Mouse (Mus musculus) liver, embryonic 13.5 days (tissue): Measurements from ENCODE around the gene Isoc2a. TPM values are rescaled to one million over a fixed set of nuclear protein-coding genes. Genes with fewer than 3 reads are reported as not detected.

Experiments
- ATAC-seq: fragments of 200-750 bp; cut with Nextera tagmentation; 2 replicates; pipeline ENCODE4 v1.8.0; 2017; ENCODE audit warnings: low read depth, mild to moderate bottlenecking, moderate number of reproducible peaks, moderate library complexity
- DNase-seq: peaks from one replicate; pipeline ENCODE4 v3.0.0; 2022
- H3K27ac ChIP-seq: fragments of 300-500 bp; sonication (generic); 2 replicates; pipeline ENCODE4 v1.5.1; 2015; ENCODE audit warnings: moderate library complexity, mild to moderate bottlenecking, inconsistent platforms
- H3K27me3 ChIP-seq: fragments of 300-500 bp; sonication (generic); 2 replicates; pipeline ENCODE4 v1.6.1; 2015; ENCODE audit warnings: mild to moderate bottlenecking, inconsistent platforms
- H3K36me3 ChIP-seq: fragments of 300-500 bp; sonication (generic); 2 replicates; pipeline ENCODE4 v1.6.1; 2015; ENCODE audit warnings: mild to moderate bottlenecking, inconsistent platforms
- H3K4me1 ChIP-seq: fragments of 300-500 bp; sonication (generic); replicated peaks from 2 replicates; pipeline ENCODE4 v1.6.1; 2015; ENCODE audit warnings: inconsistent platforms
- H3K4me2 ChIP-seq: fragments of 300-500 bp; sonication (generic); 2 replicates; pipeline ENCODE4 v1.6.1; 2015; ENCODE audit warnings: inconsistent platforms, mild to moderate bottlenecking, moderate library complexity
- H3K4me3 ChIP-seq: fragments of 300-500 bp; sonication (generic); replicated peaks from 2 replicates; pipeline ENCODE4 v1.5.1; 2015; ENCODE audit warnings: mild to moderate bottlenecking, inconsistent platforms
- H3K9ac ChIP-seq: fragments of 300-500 bp; sonication (generic); 2 replicates; pipeline ENCODE4 v1.6.1; 2015; ENCODE audit warnings: mild to moderate bottlenecking, inconsistent platforms
- H3K9me3 ChIP-seq: fragments of 300-500 bp; sonication (generic); replicated peaks from 2 replicates; pipeline ENCODE4 v1.6.1; 2016; ENCODE audit warnings: inconsistent platforms
- WGBS: fragments of 180-500 bp; shearing (Covaris S2); methylation state at CpG from one replicate; pipeline ENCODE4 v1.1.7; 2015; ENCODE audit not compliant: insufficient replicate concordance; 5-methylcytosine and 5-hydroxymethylcytosine counted together
- polyA plus RNA-seq: library from polyadenylated mRNA; unstranded; fragments of >200 nt; fragmentation: Nextera tagmentation; extraction: Ambion mirVana; gene quantifications from 2 replicates; pipeline ENCODE4 v1.2.1, GENCODE M21; 2015

Isoc2a gene
- polyA plus RNA-seq: 0.45 and 0.52 TPM in 2 replicates

DNA sequence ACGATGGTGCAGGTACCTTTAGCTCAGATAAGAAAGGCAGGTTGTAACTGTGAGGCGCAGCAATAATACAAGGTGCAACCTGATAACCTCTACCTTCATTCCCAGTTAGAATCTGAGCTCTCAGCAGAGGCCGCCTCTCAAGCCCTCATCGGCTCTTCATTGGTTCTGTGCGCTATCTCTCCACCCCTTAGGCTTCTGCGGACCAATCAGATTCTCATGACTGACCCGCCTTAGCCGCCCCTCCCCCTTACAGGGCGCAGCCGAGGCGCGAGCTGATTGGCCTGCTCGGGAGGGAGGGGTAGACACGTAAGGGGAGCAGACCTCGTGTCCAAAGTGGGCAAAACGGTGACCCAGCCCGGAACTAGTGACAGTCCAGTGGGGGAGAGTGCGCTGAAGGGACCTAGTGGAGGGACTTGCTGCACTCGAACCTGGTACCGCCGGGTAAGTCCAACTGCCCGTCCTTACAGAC is at the start of gene Isoc2a:
Gene Isoc2a (plus strand): TSS at position 401 of the 469 bp plus-strand sequence.
- WGBS: 0% methylated on average over 22 of the region's 22 CpGs
- Histone ChIP-seq H3K27ac (peak within 1 kb of the TSS; percentile 67), H3K27me3 (no peaks in the 10 kb centered on the region), H3K36me3 (no peaks in the 10 kb centered on the region), H3K4me1 (peaks cover 30% of the 10 kb centered on the region), H3K4me2 (peak within 1 kb of the TSS; percentile 84), H3K4me3 (peak within 1 kb of the TSS; percentile 62), H3K9ac (peak within 1 kb of the TSS; percentile 65), H3K9me3 (no peaks in the 10 kb centered on the region)
- ATAC-seq (peak; percentile 98), DNase-seq (peak; percentile 93)

DNA sequence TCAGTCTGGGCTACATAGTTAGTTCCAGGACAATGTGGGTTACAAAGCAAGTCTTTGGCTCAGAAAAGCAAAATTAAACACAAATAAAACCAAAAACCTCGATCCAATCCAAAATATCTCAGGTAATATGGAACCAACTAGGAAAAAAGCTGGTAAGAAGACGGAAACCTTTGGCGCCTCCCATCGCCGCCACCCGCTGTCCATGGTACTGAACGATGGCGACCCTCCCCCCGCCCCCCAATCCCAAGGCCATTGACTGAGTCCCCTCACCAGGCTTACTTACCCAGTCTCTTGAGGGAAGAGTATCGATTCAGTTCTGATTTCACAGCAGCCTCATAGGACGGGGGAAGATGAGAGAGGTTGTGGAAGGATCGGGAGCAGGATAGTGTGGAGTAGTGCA is 46.5 kb upstream of the Isoc2a start:
- no peak overlapping the region for H3K27ac ChIP-seq
- 7% methylated on average over 12 of the region's 12 CpGs for WGBS
- ATAC-seq (no peak), DNase-seq (no peak)
- no peak overlapping the region for H3K4me2 ChIP-seq
- H3K4me3 ChIP-seq: no peak overlapping the region
- peaks cover 55% of the 10 kb centered on the region for H3K27me3 ChIP-seq
- H3K9ac ChIP-seq: no peak overlapping the region
- H3K4me1 ChIP-seq: no peaks in the 10 kb centered on the region
- no peaks in the 10 kb centered on the region for H3K9me3 ChIP-seq
- H3K36me3 ChIP-seq: no peaks in the 10 kb centered on the region

DNA sequence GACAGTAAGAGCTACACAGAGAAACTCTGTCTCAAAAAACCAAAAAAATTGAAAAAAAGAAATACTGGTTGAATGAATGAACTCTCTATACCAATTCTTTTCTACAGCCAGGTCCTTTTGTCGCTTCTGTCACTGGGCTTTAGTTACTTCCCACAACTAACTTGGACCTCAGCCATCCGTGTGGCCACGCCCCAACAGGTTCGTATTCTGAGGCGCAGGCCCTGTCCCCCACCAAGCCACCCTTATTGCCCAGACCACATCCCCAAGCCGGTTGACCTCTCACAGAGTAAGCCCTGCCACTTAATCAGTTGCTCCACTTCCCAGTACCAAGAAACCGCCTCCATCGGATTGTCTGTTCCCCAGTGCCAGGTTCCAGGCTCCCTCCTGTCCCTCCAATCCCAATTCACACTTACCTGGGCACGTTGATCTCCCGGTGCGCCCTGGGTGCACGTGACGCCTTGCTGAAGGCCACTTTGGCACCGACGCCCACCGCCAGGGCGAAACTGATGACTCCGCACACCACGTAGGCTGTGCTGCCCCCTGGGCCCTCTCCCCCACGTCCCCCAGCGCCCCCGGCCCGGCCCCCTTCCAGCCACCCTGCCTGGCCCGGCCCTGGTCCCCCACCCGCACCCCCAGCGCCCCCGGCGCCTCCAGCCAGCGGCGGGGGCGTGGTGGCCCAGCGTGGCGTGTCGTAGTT is 41.2 kb upstream of the Isoc2a start:
- Histone ChIP-seq H3K4me3 (peak overlapping the region; percentile 36), H3K9ac (no peak overlapping the region), H3K4me1 (peaks cover 6% of the 10 kb centered on the region), H3K27ac (no peak overlapping the region), H3K27me3 (peaks cover 88% of the 10 kb centered on the region), H3K4me2 (peak overlapping the region; percentile 53), H3K36me3 (no peaks in the 10 kb centered on the region), H3K9me3 (no peaks in the 10 kb centered on the region)
- WGBS: 5% methylated on average over 33 of the region's 34 CpGs
- ATAC-seq (no peak), DNase-seq (no peak)

DNA sequence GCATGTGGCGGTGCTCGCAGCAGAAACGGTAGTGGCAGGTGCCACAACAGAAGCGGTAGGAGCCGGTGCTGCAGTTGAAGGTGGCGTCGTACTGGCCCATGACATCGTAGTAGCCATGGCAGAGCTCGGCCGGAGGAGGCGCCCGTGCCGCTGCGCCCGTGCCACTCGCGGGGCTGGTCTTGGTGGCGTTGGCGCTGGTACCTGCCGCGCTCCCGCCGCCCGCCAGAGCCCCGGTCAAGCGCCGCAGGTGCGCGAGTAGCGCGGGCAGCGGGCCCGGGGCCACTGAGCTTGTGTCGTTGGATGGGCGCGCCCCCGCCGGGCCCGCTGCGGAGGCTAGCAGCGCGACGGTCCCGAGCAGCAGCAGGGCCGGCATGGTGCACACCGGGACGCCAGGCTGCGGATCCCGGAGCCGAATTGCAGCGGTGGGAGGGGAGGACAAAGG is 40.6 kb upstream of the Isoc2a start:
- peaks cover 88% of the 10 kb centered on the region for H3K27me3 ChIP-seq
- ATAC-seq (no peak; the same call in 1 of the 2 replicates), DNase-seq (no peak)
- peak overlapping the region; percentile 36 for H3K4me3 ChIP-seq
- WGBS: 2% methylated on average over 51 of the region's 51 CpGs
- H3K9ac ChIP-seq: no peak overlapping the region
- no peaks in the 10 kb centered on the region for H3K36me3 ChIP-seq
- H3K9me3 ChIP-seq: no peaks in the 10 kb centered on the region
- peak overlapping the region; percentile 53 for H3K4me2 ChIP-seq
- H3K4me1 ChIP-seq: peaks cover 6% of the 10 kb centered on the region
- no peak overlapping the region for H3K27ac ChIP-seq

DNA sequence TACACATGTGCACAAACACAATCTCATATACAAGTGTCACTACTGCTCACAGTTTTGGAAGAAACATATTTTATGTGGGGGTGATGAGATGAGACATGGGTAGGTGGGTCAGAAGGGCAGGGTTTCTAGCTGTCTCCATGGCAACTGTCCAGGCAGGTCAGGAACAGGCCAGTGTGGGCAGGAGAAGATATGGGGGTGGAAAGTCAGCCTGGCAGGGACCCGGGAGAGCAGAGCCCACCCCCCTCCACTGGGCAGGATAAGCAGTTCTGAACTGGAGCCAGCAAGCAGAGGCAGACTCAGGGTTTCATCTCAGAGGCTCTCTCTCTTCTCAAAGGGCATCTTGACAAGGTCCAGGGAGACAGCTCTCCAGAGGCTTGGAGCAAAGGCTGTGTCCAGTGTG is 39.3 kb upstream of the Isoc2a start:
- no peak for ATAC-seq

DNA sequence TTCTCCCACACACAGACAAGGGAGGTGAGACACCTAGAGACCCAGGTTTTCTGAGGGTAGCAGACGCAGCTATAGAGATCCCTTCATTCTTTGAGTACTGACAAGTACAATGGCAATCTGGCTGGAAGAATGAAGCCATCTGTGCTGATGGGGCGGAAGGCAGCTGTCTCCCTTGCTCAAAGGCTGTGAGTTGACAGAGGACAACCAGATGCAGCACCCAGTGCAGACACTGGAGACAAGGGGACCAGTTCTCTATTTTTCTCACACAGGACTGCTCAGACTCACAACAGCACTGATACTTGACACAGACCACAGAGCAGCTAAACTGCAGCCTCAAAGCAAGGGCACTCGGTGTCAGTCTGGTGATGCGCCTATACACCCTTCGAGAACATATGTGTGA is 34.9 kb upstream of the Isoc2a start:
- WGBS: 46% methylated on average over 5 of the region's 5 CpGs
- H3K27me3 ChIP-seq: peaks cover 97% of the 10 kb centered on the region
- no peak overlapping the region for H3K4me3 ChIP-seq
- H3K9me3 ChIP-seq: 0 out of 2 replicates have a peak, but pooled peaks cover 4% of the 10 kb centered on the region
- no peak overlapping the region for H3K9ac ChIP-seq
- no peaks in the 10 kb centered on the region for H3K36me3 ChIP-seq
- H3K4me2 ChIP-seq: no peak overlapping the region
- DNase-seq (no peak), ATAC-seq (no peak)
- H3K27ac ChIP-seq: no peak overlapping the region
- peaks cover 8% of the 10 kb centered on the region; the same call in 1 of the 2 replicates for H3K4me1 ChIP-seq

More for the DNA sequence above, 39.3 kb upstream of the Isoc2a start:
- no peak overlapping the region for H3K4me3 ChIP-seq
- H3K4me2 ChIP-seq: no peak overlapping the region
- DNase-seq: no peak
- no peak overlapping the region for H3K27ac ChIP-seq
- H3K36me3 ChIP-seq: no peaks in the 10 kb centered on the region
- H3K9me3 ChIP-seq: no peaks in the 10 kb centered on the region
- no peak overlapping the region for H3K9ac ChIP-seq
- WGBS: 22% methylated on average over 1 of the region's 1 CpGs
- H3K4me1 ChIP-seq: peaks cover 6% of the 10 kb centered on the region
- peaks cover 91% of the 10 kb centered on the region for H3K27me3 ChIP-seq

DNA sequence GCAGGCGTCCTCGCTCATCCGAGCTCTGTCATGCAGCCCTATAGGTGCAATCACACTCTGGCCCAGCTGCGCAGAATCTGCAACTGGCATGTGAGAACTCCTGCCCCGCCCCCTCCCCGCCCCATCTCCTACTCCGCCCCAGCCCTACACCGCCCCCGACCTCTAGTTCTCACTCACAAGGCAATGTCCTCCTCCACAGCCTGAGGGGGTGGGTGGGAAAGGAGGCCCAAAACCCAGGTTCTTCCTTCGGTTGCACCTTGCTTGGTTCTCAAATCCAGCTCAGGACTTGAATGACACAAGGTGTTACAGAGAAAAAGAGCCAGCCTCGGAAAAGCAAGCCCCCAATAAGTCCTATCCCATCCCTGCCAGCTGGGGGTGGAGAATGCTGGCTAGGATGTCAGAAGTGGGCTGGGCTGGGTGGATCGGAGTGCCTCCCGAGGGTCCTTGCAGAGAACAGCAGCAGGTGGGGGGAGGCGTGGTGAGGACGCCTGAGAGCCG is 34.3 kb upstream of the Isoc2a start:
- Histone ChIP-seq H3K27me3 (peaks cover 97% of the 10 kb centered on the region), H3K9ac (no peak overlapping the region), H3K4me2 (no peak overlapping the region), H3K4me1 (peaks cover 8% of the 10 kb centered on the region; the same call in 1 of the 2 replicates), H3K9me3 (0 out of 2 replicates have a peak, but pooled peaks cover 5% of the 10 kb centered on the region), H3K36me3 (no peaks in the 10 kb centered on the region), H3K27ac (no peak overlapping the region), H3K4me3 (no peak overlapping the region)
- ATAC-seq (peak; percentile 65), DNase-seq (no peak)
- 4% methylated on average over 16 of the region's 16 CpGs for WGBS

DNA sequence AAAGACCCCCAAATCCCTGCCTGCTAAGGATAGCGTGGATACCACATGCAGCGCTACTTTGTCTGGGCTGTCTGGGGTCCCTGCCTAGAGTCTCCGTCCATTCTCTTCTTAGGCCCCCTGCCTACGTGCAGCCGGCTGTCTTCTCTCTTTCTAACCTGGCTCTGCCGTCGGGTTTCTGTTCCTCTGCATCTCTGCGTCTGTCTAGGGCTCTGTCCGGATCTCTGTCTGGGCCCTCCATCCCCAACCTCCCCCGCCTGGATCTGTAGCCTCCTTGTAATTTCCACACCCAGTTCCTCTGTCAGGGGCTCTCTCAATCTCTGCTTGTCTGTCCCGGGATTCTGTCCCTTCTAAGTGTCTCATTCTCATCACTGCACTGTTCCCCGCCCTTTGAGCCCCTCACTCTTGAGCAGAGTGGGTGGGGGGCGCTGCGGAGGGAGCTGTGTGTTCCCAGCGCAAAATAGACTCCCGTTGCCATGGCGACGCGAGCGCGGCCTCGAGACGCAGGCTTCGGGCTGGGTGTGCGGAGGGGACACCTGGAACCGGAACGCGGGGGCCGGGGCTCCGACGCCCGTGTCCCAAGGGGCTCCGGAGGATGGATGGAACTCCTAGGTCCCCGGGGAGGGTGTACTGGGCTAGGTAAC is 33.2 kb upstream of the Isoc2a start:
- WGBS: 4% methylated on average over 34 of the region's 34 CpGs
- Histone ChIP-seq H3K27ac (no peak overlapping the region), H3K9me3 (0 out of 2 replicates have a peak, but pooled peaks cover 5% of the 10 kb centered on the region), H3K4me2 (peak overlapping the region; percentile 38; the same call in 1 of the 2 replicates), H3K4me3 (no peak overlapping the region), H3K9ac (no peak overlapping the region), H3K27me3 (peaks cover 94% of the 10 kb centered on the region), H3K36me3 (no peaks in the 10 kb centered on the region), H3K4me1 (peaks cover 8% of the 10 kb centered on the region; the same call in 1 of the 2 replicates)
- ATAC-seq: no peak
- DNase-seq: no peak

DNA sequence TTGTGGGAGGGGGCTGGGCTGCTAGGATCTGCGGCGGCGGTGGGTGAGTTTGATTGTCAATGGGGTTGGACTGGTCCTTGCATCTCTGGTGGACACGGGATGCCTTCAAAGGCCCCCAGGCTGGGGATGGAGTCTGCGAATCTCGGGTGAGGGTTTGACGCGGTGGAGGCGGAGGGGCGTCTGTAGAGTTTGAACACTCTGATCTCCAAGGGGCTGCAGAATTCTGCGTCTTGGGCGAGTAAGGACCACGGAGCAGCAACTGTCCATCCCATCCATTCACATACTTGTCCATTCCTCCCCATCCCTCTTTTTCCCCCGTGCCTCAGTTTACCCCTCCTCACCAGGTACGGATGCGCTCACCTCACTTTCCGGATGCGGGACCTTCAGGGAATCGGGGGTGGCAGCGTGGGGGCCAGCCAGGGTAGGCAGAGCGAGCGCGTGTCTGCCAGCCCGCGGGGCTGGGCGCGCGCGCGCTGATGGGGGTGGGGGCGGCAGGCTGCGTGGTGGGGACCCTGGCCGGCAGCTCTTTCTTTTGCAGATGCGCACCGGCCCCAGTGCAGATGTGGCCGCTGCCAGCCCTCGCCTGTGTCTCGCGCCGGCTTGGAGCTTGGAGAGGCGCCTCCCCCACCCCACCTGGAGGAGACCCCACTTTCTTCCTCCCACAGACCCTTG is 32.6 kb upstream of the Isoc2a start, which contains the start of gene Shisa7:
Gene Shisa7 (minus strand): TSS at position 452 of the 672 bp plus-strand sequence.
- peaks cover 91% of the 10 kb centered on the region for H3K27me3 ChIP-seq
- peak within 1 kb of the TSS; percentile 19 for H3K4me3 ChIP-seq
- H3K9ac ChIP-seq: no peak within 1 kb of the TSS
- H3K27ac ChIP-seq: no peak within 1 kb of the TSS
- WGBS: 5% methylated on average over 41 of the region's 41 CpGs
- no peak for DNase-seq
- 0 out of 2 replicates have a peak, but pooled peaks cover 5% of the 10 kb centered on the region for H3K9me3 ChIP-seq
- peak within 1 kb of the TSS; percentile 38 for H3K4me2 ChIP-seq
- H3K4me1 ChIP-seq: peaks cover 8% of the 10 kb centered on the region; the same call in 1 of the 2 replicates
- no peak for ATAC-seq
- H3K36me3 ChIP-seq: no peaks in the 10 kb centered on the region

DNA sequence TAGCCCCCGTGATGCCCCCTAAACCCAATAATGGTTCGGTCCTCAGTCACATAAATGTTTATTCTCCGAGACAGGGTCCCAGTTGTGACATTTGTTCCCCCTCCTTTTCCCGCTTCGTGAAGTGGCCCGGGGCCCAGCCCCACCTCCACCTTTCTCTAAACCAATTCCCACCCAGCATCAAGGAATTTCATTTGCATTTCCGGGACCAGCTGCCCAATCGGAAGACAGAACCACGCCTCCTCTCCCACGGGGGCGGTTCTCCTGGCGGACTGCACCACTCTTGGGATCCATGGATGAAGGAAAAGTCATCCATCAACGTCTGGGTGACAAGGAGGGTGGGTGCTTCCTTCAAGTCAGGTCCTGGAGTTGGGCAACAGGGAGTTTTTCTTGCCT is 32.0 kb upstream of the Isoc2a start:
- Histone ChIP-seq H3K9ac (no peak overlapping the region), H3K4me1 (peaks cover 8% of the 10 kb centered on the region; the same call in 1 of the 2 replicates), H3K27me3 (peaks cover 91% of the 10 kb centered on the region), H3K27ac (no peak overlapping the region), H3K4me2 (peak overlapping the region; percentile 38), H3K4me3 (peak overlapping the region; percentile 19; the same call in 1 of the 2 replicates), H3K36me3 (no peaks in the 10 kb centered on the region), H3K9me3 (0 out of 2 replicates have a peak, but pooled peaks cover 5% of the 10 kb centered on the region)
- 4% methylated on average over 13 of the region's 13 CpGs for WGBS
- DNase-seq (no peak), ATAC-seq (no peak)

DNA sequence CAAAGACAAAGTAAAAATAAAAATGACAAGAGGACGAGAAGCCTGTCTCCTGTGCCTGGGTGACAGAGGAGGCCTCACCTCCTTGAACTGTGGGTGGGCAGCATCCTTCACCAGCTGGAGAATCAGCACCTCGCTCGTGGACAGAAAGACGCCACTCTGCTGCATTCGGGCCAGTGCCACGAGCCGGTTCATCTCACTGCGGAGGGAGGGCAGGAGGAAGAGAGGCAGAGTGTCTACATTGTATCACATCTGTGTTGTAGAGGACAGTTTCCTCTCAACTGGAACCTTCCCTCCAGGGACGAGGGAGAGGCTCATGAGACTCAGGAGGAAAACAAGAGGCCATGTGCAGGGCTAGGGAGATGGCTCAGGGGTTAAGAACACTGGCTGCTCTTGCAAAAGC is 27.6 kb upstream of the Isoc2a start:
- peaks cover 65% of the 10 kb centered on the region for H3K27me3 ChIP-seq
- H3K36me3 ChIP-seq: no peaks in the 10 kb centered on the region
- no peak for DNase-seq
- H3K9me3 ChIP-seq: 0 out of 2 replicates have a peak, but pooled peaks cover 5% of the 10 kb centered on the region
- WGBS: 49% methylated on average over 9 of the region's 9 CpGs
- H3K4me2 ChIP-seq: no peak overlapping the region
- peaks cover 4% of the 10 kb centered on the region; the same call in 1 of the 2 replicates for H3K4me1 ChIP-seq
- no peak for ATAC-seq
- no peak overlapping the region for H3K4me3 ChIP-seq
- no peak overlapping the region for H3K9ac ChIP-seq
- no peak overlapping the region for H3K27ac ChIP-seq
